Mouse (Mus musculus): ENCODE measurements around the gene Pacsin3.

GRCm38 (mm10) chr2:91213311-91213710 is 42.4 kb upstream of the Pacsin3 start:
- TF ChIP-seq GATA1 (IDR thresholded peaks at IDR 0.05; ENCODE audit: borderline replicate concordance, low read length) = no peak
- no peak for TF ChIP-seq FLI1 (IDR thresholded peaks at IDR 0.05; ENCODE audit: low read length)

Data from megakaryocyte, embryonic 14.5 days (primary cell).